Mouse (Mus musculus) mesoderm, embryonic 11.5 days (tissue): ENCODE data around the gene Olfr1034.
"Not testable (repeated sequence)": the region's sequence is repeated elsewhere in the genome, so short reads cannot be mapped to it uniquely, and the experiment has no call there.

Source experiments
- DNase-seq: peaks from one replicate; pipeline ENCODE4 v3.0.0-alpha.2; 2012; ENCODE audit warnings: low read depth, low spot score

The Olfr1034 gene

DNA sequence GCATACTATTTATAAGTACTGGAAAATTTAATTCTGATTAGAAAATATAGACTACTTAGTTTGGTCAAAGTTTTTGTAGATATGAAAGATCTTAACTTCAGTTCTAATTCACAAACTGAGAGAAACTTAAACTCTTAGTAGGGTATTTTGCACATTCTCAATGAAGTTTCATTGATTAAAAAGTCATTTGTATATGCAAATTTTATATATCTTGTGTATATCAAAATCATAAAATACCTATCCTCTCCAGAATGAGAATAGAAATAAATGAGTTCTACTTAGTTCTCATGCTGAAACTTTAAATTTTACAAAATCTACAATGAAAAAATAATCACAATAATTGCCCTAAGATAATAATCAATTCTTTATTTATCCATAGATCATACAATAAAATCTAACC is at the start of gene Olfr1034:
Gene Olfr1034, plus strand, starts transcription at position 301 of the 400 bp plus-strand sequence.
- no peak for DNase-seq

GRCm38 (mm10) chr2:86005240-86005639 is 40.4 kb upstream of the Olfr1034 start, which contains the start of gene Olfr1032:
TSS of gene Olfr1032 (plus strand) at chr2:86005540.
- DNase-seq, result no peak

- not testable (repeated sequence) for DNase-seq
These were observed 25.3 kb upstream of the Olfr1034 start, which contains the start of gene Olfr1033 for GRCm38 (mm10) chr2:86020406-86020805. TSS of gene Olfr1033 (plus strand) at chr2:86020633.

- not testable (repeated sequence) for DNase-seq
These were observed 24.1 kb upstream of the Olfr1034 start for GRCm38 (mm10) chr2:86021518-86021917.

- DNase-seq, result not testable (repeated sequence)
These were observed 5.1 kb downstream of the Olfr1034 start for GRCm38 (mm10) chr2:86050777-86051176.

DNA sequence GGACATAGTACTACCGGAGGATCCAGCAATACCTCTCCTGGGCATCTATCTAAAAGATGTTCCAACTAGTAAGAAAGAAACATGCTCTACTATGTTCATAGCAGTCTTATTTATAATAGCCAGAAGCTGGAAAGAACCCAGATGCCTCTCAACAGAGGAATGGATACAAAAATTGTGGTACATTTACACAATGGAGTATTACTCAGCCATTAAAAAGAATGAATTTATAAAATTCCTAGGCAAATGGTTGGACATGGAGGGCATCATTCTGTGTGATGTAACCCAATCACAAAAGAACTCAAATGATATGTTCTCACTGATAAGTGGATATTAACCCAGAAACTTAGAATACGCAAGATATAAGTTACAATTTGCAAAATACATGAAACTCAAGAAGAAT is 18.1 kb downstream of the Olfr1034 start:
- not testable (repeated sequence) for DNase-seq

DNA sequence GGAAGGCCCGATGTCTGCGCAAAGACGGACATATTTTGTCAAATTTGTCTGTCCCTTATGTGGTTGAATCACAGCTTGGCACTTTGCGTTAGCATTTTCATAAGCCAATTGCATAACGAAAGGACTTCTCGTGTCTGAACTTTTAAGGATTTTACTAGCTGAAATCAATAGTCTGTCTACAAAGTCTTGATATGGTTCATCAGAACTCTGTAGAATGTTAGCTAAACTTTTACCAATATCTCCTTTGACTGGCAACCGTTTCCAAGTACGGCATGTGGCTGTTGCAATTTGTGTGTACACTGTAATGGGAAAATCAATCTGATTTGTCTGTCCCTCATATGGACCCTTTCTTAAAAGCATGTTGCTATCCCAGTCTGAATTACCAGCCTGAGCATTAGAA is 24.5 kb downstream of the Olfr1034 start:
- DNase-seq, result no peak

DNA sequence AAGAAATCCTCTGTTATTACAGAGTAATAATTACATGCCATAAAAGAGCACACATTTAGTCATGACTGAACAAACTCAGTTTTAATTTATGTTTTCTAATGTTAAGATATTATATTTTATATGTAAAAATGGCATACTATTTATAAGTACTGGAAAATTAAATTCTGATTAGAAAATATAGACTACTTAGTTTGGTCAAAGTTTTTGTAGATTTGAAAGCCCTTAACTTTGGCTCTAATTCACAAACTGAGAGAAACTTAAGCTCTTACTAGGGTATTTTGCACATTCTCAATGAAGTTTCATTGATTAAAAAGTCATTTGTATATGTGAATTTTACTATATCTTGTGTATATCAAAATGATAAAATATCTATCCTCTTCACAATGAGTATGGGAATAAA is 28.0 kb downstream of the Olfr1034 start, which contains the start of gene Olfr1036:
Gene Olfr1036, plus strand, starts transcription at position 301 of the 400 bp plus-strand sequence.
- DNase-seq, result not testable (repeated sequence)

- DNase-seq, result not testable (repeated sequence)
These were observed 34.8 kb downstream of the Olfr1034 start for GRCm38 (mm10) chr2:86080478-86080877.

GRCm38 (mm10) chr2:86087285-86087684 is 41.6 kb downstream of the Olfr1034 start, which contains the start of gene Olfr1037:
TSS of gene Olfr1037 (minus strand) at chr2:86087385.
- DNase-seq, result no peak
